Mouse (Mus musculus) ES-Bruce4 (cell line): Measurements from ENCODE around the gene Acvr2b.

Experiments
- CTCF ChIP-seq: IDR thresholded peaks from one replicate; pipeline ENCODE4 v1.8.1; 2011; ENCODE audit warnings: low read depth, low read length
- POLR2A ChIP-seq: IDR thresholded peaks from one replicate; pipeline ENCODE4 v1.8.1; 2011; ENCODE audit warnings: low read length; ENCODE audit not compliant: insufficient read depth

DNA sequence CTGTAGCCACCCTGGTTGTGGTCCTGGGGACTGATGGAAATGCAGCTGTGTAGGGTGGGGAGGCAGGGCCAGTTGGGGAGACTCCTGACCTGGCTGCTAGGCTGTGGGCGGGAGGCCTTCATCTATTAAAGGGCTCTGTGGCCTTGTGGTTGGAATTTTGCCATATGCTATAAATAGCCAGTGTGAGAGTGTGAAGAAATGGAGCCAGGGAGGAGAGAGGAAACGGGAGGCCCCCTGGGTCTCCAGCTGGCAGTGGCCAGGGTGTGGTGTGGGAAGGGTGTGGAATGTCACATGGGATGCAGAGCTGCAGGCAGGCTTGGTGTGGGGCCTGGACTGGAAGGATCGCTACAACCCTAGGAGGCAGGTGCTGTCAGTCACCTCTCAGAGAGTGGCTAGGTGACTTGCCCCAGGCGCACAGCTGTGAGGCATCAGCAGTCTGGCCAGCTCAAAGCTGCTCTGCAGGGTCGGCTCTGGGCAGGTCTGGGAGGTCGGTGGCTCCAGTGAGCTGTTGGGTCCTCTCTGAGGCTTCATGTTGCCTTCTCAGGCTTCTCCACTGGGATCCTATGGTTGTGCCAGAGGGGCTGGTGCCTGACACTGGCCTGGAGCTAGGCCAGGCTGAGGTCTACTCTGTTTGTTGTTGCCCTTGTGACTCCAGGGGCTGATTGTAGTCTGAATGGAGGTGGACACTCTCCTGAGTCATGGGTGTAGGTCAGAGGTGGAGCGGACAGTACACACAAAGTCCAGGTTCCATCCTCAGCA lies 23.5 kb downstream of the Acvr2b start:
- no peak for TF ChIP-seq POLR2A
- no peak for TF ChIP-seq CTCF
